Comparison of ENCODE assay signal across 11 mouse cellular contexts in genomic region chr1:180334541-180334940, GRCm38 (mm10). TPM values are rescaled to one million over a fixed set of nuclear protein-coding genes. Genes with fewer than 3 reads are reported as not detected.
DNase-seq lines count a peak whose midpoint lies in the region; ATAC-seq and TF ChIP-seq lines count a peak whose summit lies in the region.
"Had no signal": no experiment of that assay in that cellular context is flagged by ENCODE, and none has a peak within 500 bp of the region (broad histone marks: within the 10 kb centered on the region; RNA-seq: fewer than 3 reads in every experiment).

No protein-coding gene starts in this region.

- H3K4me3 ChIP-seq in heart, embryonic 11.5 days (ENCODE audit: low read depth, low read length), result 0 out of 2 replicates have a peak overlapping the region, but pooled peaks have one; percentile 1
- peak overlapping the region; percentile 17 for H3K4me3 ChIP-seq in lung, adult 2 months (replicated peaks; ENCODE audit: extremely low read depth, low read depth, low read length)
- no peak overlapping the region; the same call in 1 of the 2 replicates for H3K4me3 ChIP-seq in hindbrain, embryonic 16.5 days (ENCODE audit: low read length)

- no peaks in the 10 kb centered on the region for H3K36me3 ChIP-seq in heart, embryonic 11.5 days (ENCODE audit: control insufficient read depth, insufficient read depth, low read length)
- no peaks in the 10 kb centered on the region for H3K36me3 ChIP-seq in hindbrain, embryonic 16.5 days (ENCODE audit: control insufficient read depth, insufficient read depth, low read length)

- no peaks in the 10 kb centered on the region for H3K9me3 ChIP-seq in heart, embryonic 11.5 days (replicated peaks; ENCODE audit: control insufficient read depth, low read length)
- no peaks in the 10 kb centered on the region for H3K9me3 ChIP-seq in hindbrain, embryonic 16.5 days (ENCODE audit: control insufficient read depth, low read length)

- intact Hi-C loops in heart, postnatal 25 days (cut with DNase I), result loop anchor here (5.0 kb wide), 3 partner anchors 53 to 88 kb away; no protein-coding TSS in a partner anchor

- ATAC-seq in heart, embryonic 11.5 days (replicated peaks; ENCODE audit: insufficient number of reproducible peaks, low FRiP score, low TSS enrichment), result no peak
- no peak for ATAC-seq in hindbrain, embryonic 16.5 days
- ATAC-seq in megakaryocyte-erythroid progenitor cell, adult 5-6 weeks (replicated peaks; ENCODE audit: low FRiP score, low TSS enrichment, poor library complexity, severe bottlenecking), result peak; percentile 11; the same call in 1 of the 2 replicates
- ATAC-seq: inflammation-experienced regulatory T-cells, adult 6 months had no signal

- no peak for TF ChIP-seq CTCF in lung, adult 2 months (IDR thresholded peaks at IDR 0.05; ENCODE audit: insufficient read depth, low read length)

- H3K4me2 ChIP-seq in heart, embryonic 11.5 days, result peak overlapping the region; percentile 79
- peak overlapping the region; percentile 97 for H3K4me2 ChIP-seq in hindbrain, embryonic 16.5 days (ENCODE audit: low read length)

- TF ChIP-seq POLR2A in lung, adult 2 months (IDR thresholded peaks at IDR 0.05; ENCODE audit: borderline replicate concordance, extremely low read depth, low read depth, low read length), result no peak

- H3K27me3 ChIP-seq in heart, embryonic 11.5 days (ENCODE audit: control insufficient read depth, insufficient read depth, low read length), result peaks cover 23% of the 10 kb centered on the region
- H3K27me3 ChIP-seq in hindbrain, embryonic 16.5 days (replicated peaks; ENCODE audit: control insufficient read depth, insufficient read depth, low read length), result peaks cover 4% of the 10 kb centered on the region

- WGBS in heart, embryonic 11.5 days (ENCODE audit: insufficient replicate concordance), result 78% methylated on average over 6 of the region's 6 CpGs
- WGBS in lung, adult 2 months, result 60% methylated on average over 6 of the region's 6 CpGs
- 86% methylated on average over 6 of the region's 6 CpGs for WGBS in hindbrain, embryonic 16.5 days

- no peak for DNase-seq in heart, postnatal 25 days (ENCODE audit: low spot score)
- DNase-seq in lung, adult 2 months, result no peak
- no peak for DNase-seq in lung, postnatal 36 days
- no peak for DNase-seq in embryo, embryonic 10 days (ENCODE audit: low spot score)
- no peak for DNase-seq in retina, postnatal 1 day
- DNase-seq: cerebellum, postnatal 14 days; left cerebral cortex, postnatal 4 days had no signal

- H3K27ac ChIP-seq in heart, embryonic 11.5 days (ENCODE audit: low read depth, low read length), result no peak overlapping the region
- H3K27ac ChIP-seq in hindbrain, embryonic 16.5 days (ENCODE audit: low read depth, low read length), result no peak overlapping the region

- no peak overlapping the region for H3K9ac ChIP-seq in heart, embryonic 11.5 days (ENCODE audit: low read depth, low read length)
- H3K9ac ChIP-seq in hindbrain, embryonic 16.5 days (ENCODE audit: low read depth, low read length), result no peak overlapping the region

- H3K4me1 ChIP-seq in heart, embryonic 11.5 days (ENCODE audit: control insufficient read depth, insufficient read depth, low read length), result peaks cover 21% of the 10 kb centered on the region
- H3K4me1 ChIP-seq in lung, adult 2 months (ENCODE audit: control insufficient read depth, insufficient read depth, low read length), result peaks cover 26% of the 10 kb centered on the region
- H3K4me1 ChIP-seq in hindbrain, embryonic 16.5 days (ENCODE audit: control insufficient read depth, insufficient read depth, low read depth, low read length), result peaks cover 42% of the 10 kb centered on the region

RNA-seq across cellular contexts. Expression of gene Itpkb, which starts 4.3 kb away (rescaled TPM):
- 3.2 and 4.0 TPM in 2 replicates for polyA plus RNA-seq in heart, embryonic 11.5 days (2014; fragmentation: Nextera tagmentation; extraction: Ambion mirVana)
- 10 to 100 TPM; 56.1 to 63.6 TPM for total RNA-seq in heart, postnatal 25 days (2021)
- polyA plus RNA-seq in lung, adult 2 months (2012; rRNA removed), result 51.3 and 55.6 TPM in 2 replicates
- polyA plus RNA-seq in hindbrain, embryonic 16.5 days (2015; fragmentation: Nextera tagmentation; extraction: Ambion mirVana), result 3.8 and 4.0 TPM in 2 replicates
- total RNA-seq in megakaryocyte-erythroid progenitor cell, adult 5-6 weeks (2014; fragmentation: Nextera tagmentation), result 11.5 and 12.9 TPM in 2 replicates
- total RNA-seq in megakaryocyte-erythroid progenitor cell, adult 5-6 weeks (2017), result 6.1 and 6.3 TPM in 2 replicates

Comparison
In these comparisons a context has a peak if more than half of its experiments do, and no peak if none do; other contexts are left out.
1. RNA of gene Itpkb, which starts 4.3 kb away (polyA plus RNA-seq): 51.3 to 55.6 TPM in lung, adult 2 months; 3.2 to 4.0 TPM in heart, embryonic 11.5 days and 3.8 to 4.0 TPM in hindbrain, embryonic 16.5 days; every median in the first group is over 10 times any median in the second.